Mouse (Mus musculus): ENCODE results near the gene Gm49366. TPM values are rescaled to one million over a fixed set of nuclear protein-coding genes. Genes with fewer than 3 reads are reported as not detected.
"Not testable (repeated sequence)": the region's sequence is repeated elsewhere in the genome, so short reads cannot be mapped to it uniquely, and the experiment has no call there.

Gm49366 gene
- polyA plus RNA-seq, 1 experiment = not detected

DNA sequence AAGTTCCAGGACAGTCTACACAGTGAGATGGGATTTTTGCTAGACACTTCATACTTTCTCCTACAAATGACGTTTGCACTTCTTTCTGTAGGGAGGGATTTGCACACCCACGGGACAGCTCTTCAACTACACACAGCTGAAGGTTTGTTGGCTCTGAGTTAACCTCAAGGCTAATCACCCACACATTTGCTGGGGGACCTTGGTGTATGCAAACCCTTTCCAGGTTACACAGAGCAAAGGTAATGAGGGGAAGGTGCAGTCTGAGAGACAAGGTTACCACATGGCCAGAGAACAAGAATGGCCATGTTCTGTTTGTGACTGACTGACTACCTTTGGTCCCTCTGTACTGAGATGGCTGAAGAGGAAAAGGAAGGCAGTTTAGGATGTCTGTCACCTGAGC lies 45.1 kb downstream of the Gm49366 start:
- 83% methylated on average over 2 of the region's 2 CpGs for WGBS
- H3K36me3 ChIP-seq (ENCODE audit: control insufficient read depth, insufficient read depth, low read length) = no peaks in the 10 kb centered on the region
- no peaks in the 10 kb centered on the region for H3K27me3 ChIP-seq (replicated peaks; ENCODE audit: control insufficient read depth, insufficient read depth, low read length)
- H3K4me3 ChIP-seq (ENCODE audit: insufficient read depth, low read depth, low read length) = no peak overlapping the region
- H3K27ac ChIP-seq (ENCODE audit: insufficient read depth, low read depth, low read length) = no peak overlapping the region
- H3K4me1 ChIP-seq (ENCODE audit: control insufficient read depth, insufficient read depth, low read length) = no peaks in the 10 kb centered on the region
- no peak for DNase-seq
- no peak for TF ChIP-seq POLR2A (IDR thresholded peaks at IDR 0.05; ENCODE audit: low read depth, low read length)
- TF ChIP-seq CTCF (conservative IDR thresholded peaks at IDR 0.05; ENCODE audit: insufficient read depth, insufficient read length, low read depth, low read length) = no peak

DNA sequence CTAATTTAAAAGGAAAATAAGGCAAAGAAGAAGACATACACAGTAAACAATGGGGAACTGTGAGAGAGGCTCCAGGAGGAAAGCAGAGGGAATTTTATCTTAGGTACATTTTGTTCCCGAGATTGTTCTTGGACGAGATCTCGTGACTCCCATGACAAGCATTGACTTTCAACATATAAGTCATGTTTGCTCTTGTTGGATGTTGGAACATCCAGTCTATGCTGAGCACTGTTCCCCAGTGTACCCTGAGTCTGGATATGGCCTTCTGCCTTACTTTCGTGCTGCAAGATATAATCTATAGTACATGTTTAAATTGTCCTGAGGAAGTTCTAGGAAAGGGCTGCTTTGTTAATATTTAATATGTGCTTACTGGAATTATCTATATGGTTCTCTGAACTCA lies 45.8 kb downstream of the Gm49366 start:
- WGBS = 81% methylated on average over 4 of the region's 4 CpGs
- DNase-seq = no peak
- no peaks in the 10 kb centered on the region for H3K4me1 ChIP-seq (ENCODE audit: control insufficient read depth, insufficient read depth, low read length)
- H3K36me3 ChIP-seq (ENCODE audit: control insufficient read depth, insufficient read depth, low read length) = no peaks in the 10 kb centered on the region
- no peak overlapping the region for H3K27ac ChIP-seq (ENCODE audit: insufficient read depth, low read depth, low read length)
- no peak for TF ChIP-seq POLR2A (IDR thresholded peaks at IDR 0.05; ENCODE audit: low read depth, low read length)
- no peak for TF ChIP-seq CTCF (conservative IDR thresholded peaks at IDR 0.05; ENCODE audit: insufficient read depth, insufficient read length, low read depth, low read length)
- no peak overlapping the region for H3K4me3 ChIP-seq (ENCODE audit: insufficient read depth, low read depth, low read length)
- no peaks in the 10 kb centered on the region for H3K27me3 ChIP-seq (replicated peaks; ENCODE audit: control insufficient read depth, insufficient read depth, low read length)

DNA sequence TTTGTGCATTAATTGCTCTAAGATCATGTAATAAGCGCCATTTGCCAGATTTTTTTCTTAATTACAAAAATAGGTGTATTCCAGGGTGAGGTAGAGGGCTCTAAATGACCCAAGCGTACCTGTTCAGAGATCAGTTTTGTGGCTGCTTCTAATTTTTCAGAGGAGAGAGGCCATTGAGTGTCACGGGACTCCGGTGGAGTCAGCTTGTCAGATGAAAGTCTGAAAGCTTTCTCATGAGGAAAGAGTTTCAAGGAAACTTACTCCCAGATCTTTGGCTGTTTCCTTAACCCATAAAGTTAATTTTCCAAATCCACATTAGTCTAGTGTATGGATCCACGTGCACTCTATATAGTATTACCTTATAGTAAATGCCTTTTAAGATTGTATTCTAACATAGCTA lies 55.9 kb downstream of the Gm49366 start:
- H3K36me3 ChIP-seq (ENCODE audit: control insufficient read depth, insufficient read depth, low read length); H3K4me3 ChIP-seq (ENCODE audit: insufficient read depth, low read depth, low read length); H3K27me3 ChIP-seq (replicated peaks; ENCODE audit: control insufficient read depth, insufficient read depth, low read length); H3K27ac ChIP-seq (ENCODE audit: insufficient read depth, low read depth, low read length); H3K4me1 ChIP-seq (ENCODE audit: control insufficient read depth, insufficient read depth, low read length): not testable (repeated sequence)
- WGBS = 63% methylated on average over 5 of the region's 5 CpGs
- peak; percentile 57 for DNase-seq

DNA sequence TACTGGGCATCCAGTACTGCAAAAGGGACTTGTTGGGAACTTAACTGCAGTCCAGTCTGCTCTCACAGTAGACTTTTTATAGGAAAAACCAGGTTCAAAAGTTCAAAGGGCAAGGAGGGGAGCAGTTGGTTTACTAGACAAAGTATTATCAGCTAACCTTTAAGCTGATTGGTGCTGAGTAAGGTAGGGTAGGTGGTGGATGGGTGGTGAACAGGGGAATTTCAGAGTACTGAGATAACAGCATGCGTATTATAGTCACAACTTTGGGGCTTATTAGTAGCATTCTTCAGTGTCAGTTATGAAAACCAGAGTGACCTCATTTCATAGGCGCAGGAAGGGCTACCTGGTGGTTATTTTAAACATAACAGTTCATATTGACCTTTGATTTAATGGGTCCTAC lies 60.9 kb downstream of the Gm49366 start:
- no peaks in the 10 kb centered on the region; the same call in 1 of the 2 replicates for H3K4me1 ChIP-seq (ENCODE audit: control insufficient read depth, insufficient read depth, low read length)
- no peak overlapping the region for H3K4me3 ChIP-seq (ENCODE audit: insufficient read depth, low read depth, low read length)
- 97% methylated on average over 2 of the region's 2 CpGs for WGBS
- DNase-seq = no peak
- H3K27ac ChIP-seq (ENCODE audit: insufficient read depth, low read depth, low read length) = no peak overlapping the region; the same call in 1 of the 2 replicates
- H3K36me3 ChIP-seq (ENCODE audit: control insufficient read depth, insufficient read depth, low read length) = no peaks in the 10 kb centered on the region
- no peaks in the 10 kb centered on the region for H3K27me3 ChIP-seq (replicated peaks; ENCODE audit: control insufficient read depth, insufficient read depth, low read length)
- TF ChIP-seq CTCF (conservative IDR thresholded peaks at IDR 0.05; ENCODE audit: insufficient read depth, insufficient read length, low read depth, low read length) (no peak), POLR2A (IDR thresholded peaks at IDR 0.05; ENCODE audit: low read depth, low read length) (no peak)

DNA sequence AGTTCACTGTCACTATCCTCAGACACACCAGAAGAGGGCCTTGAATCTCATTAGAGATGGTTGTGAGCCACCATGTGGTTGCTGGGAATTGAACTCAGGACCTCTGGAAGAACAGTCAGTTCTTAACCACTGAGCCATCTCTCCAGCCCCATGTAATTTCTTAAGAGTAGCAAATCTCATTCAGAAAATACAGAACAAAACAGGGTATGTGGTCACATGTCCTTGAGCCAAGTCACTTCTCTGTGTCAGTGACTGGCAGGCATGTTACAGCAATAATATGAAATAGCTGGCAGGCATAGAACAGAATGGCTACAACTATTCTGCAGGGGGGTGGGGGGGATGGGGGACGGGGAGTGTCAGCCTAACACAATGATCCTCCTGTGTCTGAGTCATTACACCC lies 61.3 kb downstream of the Gm49366 start:
- TF ChIP-seq POLR2A (IDR thresholded peaks at IDR 0.05; ENCODE audit: low read depth, low read length) (no peak), CTCF (conservative IDR thresholded peaks at IDR 0.05; ENCODE audit: insufficient read depth, insufficient read length, low read depth, low read length) (no peak)
- Histone ChIP-seq H3K4me1 (ENCODE audit: control insufficient read depth, insufficient read depth, low read length) (no peaks in the 10 kb centered on the region; the same call in 1 of the 2 replicates), H3K4me3 (ENCODE audit: insufficient read depth, low read depth, low read length) (no peak overlapping the region), H3K27me3 (replicated peaks; ENCODE audit: control insufficient read depth, insufficient read depth, low read length) (no peaks in the 10 kb centered on the region), H3K27ac (ENCODE audit: insufficient read depth, low read depth, low read length) (no peak overlapping the region), H3K36me3 (ENCODE audit: control insufficient read depth, insufficient read depth, low read length) (no peaks in the 10 kb centered on the region)
- 42% methylated on average over 1 of the region's 1 CpGs for WGBS
- DNase-seq = no peak

DNA sequence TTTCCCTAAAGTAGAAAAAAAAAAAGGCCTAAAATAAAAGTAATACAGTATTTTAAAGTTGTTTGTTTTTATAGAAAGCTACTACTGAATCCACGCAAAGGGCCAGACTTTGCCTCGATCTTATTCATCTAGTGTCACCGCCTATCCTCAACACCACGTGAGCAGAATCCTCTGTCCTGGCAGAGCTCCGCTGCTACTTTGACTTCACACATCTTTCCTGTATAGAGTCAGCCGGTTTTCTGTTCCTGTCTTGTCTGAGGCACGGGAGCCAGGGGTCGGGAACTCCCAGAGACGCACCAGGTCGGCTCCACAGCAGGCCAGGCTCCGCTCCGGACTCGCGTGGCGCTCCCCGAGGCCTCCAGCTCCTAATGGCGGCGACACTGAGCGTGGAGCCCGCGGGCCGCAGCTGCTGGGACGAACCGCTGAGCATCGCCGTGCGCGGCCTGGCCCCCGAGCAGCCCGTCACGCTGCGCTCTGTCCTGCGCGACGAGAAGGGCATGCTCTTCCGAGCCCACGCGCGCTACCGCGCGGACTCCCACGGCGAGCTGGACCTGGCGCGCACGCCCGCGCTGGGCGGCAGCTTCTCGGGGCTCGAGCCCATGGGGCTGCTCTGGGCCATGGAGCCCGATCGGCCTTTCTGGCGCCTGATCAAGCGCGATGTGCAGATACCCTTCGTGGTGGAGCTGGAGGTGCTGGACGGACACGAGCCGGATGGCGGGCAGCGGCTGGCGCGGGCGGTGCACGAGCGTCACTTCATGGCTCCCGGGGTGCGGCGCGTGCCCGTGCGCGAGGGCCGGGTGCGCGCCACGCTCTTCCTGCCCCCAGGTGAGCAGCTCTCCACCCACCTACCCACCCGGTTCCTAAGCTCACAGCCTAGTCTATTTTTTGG lies 62.1 kb downstream of the Gm49366 start, which contains the start of gene Acot6:
Gene Acot6 (plus strand): TSS at position 51 of the 889 bp plus-strand sequence.
- H3K4me1 ChIP-seq (ENCODE audit: control insufficient read depth, insufficient read depth, low read length); H3K36me3 ChIP-seq (ENCODE audit: control insufficient read depth, insufficient read depth, low read length); H3K27me3 ChIP-seq (replicated peaks; ENCODE audit: control insufficient read depth, insufficient read depth, low read length); H3K27ac ChIP-seq (ENCODE audit: insufficient read depth, low read depth, low read length): not testable (repeated sequence)
- H3K4me3 ChIP-seq (ENCODE audit: insufficient read depth, low read depth, low read length) = peak within 1 kb of the TSS; percentile 45
- 1% methylated on average over 80 of the region's 80 CpGs for WGBS
- DNase-seq = peak; percentile 68

DNA sequence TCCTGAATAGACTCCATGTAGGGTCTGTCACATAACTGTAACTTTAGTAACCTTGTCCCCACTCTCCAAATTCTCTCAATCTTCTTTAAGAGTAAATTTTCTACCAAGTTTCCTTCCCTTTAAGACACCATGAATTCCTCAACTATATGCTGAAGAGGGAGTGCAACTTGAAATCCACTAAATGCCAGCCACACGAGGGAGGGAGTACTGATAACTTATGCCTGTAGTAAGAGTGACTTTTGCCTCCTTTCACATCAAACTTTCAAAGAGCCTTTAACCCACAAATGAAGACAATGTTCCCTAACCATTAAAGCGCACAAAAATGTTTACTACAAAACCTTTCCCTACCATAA lies 62.7 kb downstream of the Gm49366 start:
- Histone ChIP-seq H3K27me3 (replicated peaks; ENCODE audit: control insufficient read depth, insufficient read depth, low read length) (no peaks in the 10 kb centered on the region), H3K4me3 (ENCODE audit: insufficient read depth, low read depth, low read length) (peak overlapping the region; percentile 45), H3K27ac (ENCODE audit: insufficient read depth, low read depth, low read length) (no peak overlapping the region; the same call in 1 of the 2 replicates), H3K36me3 (ENCODE audit: control insufficient read depth, insufficient read depth, low read length) (no peaks in the 10 kb centered on the region), H3K4me1 (ENCODE audit: control insufficient read depth, insufficient read depth, low read length) (no peaks in the 10 kb centered on the region; the same call in 1 of the 2 replicates)
- 57% methylated on average over 2 of the region's 2 CpGs for WGBS
- TF ChIP-seq POLR2A (IDR thresholded peaks at IDR 0.05; ENCODE audit: low read depth, low read length) = no peak
- no peak for TF ChIP-seq CTCF (conservative IDR thresholded peaks at IDR 0.05; ENCODE audit: insufficient read depth, insufficient read length, low read depth, low read length)
- DNase-seq = no peak
